Mouse (Mus musculus) bone marrow macrophage, adult 2 months (primary cell): ENCODE data around the gene Tlr13.

Experiments used
- CTCF ChIP-seq: IDR thresholded peaks from 2 replicates; pipeline ENCODE4 v1.5.1; 2012; ENCODE audit warnings: low read depth, mild to moderate bottlenecking, low read length, moderate library complexity
- POLR2A ChIP-seq: IDR thresholded peaks from 2 replicates; pipeline ENCODE4 v1.6.1; 2012; ENCODE audit warnings: mild to moderate bottlenecking, low read depth, low read length, borderline replicate concordance

DNA sequence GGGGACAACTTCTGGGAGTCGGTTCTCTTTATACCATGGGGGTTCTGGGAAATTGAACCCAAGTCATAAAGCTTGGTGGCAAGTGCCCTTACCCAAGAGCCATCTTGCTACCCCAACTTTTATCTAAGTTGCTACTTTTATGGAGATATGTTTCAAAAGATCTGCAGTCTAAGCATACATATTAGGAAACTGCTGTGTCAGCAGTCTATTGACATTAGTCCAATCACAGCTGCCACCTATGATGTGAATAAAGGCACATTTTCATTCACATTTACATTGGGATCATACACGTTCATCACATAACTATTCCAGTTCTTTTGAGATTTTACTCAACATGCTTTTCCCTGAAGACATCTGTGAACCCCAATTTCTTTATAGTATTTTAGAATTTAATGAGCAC is 66.1 kb downstream of the Tlr13 start:
- TF ChIP-seq CTCF (no peak), POLR2A (no peak)
